Mouse (Mus musculus): Measurements from ENCODE around the gene Hyal2.
"Not testable (repeated sequence)": the region's sequence is repeated elsewhere in the genome, so short reads cannot be mapped to it uniquely, and the experiment has no call there.

Hyal2 gene

DNA sequence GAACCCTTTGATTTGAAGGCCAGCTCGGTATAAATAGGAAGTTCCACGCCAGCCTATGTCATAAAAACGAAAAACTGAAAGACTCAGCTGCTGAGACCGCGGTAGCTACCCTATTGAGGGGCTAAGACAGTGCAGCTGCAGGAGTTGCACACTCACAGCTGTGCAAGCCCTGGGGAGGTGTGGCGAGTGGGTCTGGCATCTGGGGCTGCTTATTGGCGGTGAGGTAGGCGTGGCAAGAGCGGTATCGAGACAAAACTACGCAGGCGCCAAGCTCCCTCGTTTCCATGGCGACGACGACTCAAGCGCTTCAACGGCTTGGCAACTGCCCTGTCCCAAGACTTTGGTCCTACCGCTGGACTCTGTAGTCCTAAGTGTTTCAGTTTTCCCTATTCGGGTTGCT, 20.7 kb upstream of the Hyal2 start, which contains the start of gene Zmynd10:
TSS of gene Zmynd10 (plus strand) at position 273 of the 400 bp plus-strand sequence.
- DNase-seq, result peak; percentile 95

DNA sequence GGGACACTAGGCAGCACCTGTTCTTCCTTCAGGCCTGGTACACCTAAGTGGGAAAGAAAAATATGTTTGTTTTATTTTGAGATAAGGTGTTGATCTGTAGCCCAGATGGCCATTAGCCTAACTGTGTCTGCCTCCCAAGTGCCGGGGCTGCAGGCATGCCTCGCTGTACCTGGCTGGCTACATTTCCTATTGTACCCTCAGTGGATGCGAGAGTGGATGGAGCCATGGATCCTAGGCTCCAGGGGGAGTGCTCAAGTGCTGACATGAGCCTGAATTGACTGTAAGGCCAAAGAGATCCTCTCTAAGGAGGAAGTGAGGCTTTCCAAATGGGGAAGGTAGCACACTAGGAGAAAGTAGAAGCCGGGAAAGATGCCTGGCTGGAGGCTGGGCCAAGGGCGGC, 19.8 kb upstream of the Hyal2 start:
- DNase-seq, result no peak

DNA sequence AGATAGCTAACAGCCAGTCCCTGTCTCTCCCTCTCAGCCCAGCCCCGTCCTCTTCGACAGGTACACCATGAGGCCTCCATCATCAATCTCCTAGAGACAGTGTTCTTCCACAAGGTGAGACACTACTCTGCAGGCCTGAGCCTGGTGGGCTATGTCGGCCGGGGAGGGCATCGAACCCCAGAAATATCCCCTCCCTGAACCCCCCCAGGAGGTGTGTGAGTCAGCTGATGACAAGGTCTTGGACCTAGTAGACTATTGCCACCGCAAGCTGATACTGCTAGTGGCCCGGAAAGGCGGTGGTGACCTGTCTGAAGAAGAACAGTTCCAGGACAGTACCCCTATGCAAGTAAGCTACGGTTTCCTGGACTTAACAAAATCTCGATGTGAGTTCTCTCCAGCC, 18.9 kb upstream of the Hyal2 start:
- no peak for DNase-seq

DNA sequence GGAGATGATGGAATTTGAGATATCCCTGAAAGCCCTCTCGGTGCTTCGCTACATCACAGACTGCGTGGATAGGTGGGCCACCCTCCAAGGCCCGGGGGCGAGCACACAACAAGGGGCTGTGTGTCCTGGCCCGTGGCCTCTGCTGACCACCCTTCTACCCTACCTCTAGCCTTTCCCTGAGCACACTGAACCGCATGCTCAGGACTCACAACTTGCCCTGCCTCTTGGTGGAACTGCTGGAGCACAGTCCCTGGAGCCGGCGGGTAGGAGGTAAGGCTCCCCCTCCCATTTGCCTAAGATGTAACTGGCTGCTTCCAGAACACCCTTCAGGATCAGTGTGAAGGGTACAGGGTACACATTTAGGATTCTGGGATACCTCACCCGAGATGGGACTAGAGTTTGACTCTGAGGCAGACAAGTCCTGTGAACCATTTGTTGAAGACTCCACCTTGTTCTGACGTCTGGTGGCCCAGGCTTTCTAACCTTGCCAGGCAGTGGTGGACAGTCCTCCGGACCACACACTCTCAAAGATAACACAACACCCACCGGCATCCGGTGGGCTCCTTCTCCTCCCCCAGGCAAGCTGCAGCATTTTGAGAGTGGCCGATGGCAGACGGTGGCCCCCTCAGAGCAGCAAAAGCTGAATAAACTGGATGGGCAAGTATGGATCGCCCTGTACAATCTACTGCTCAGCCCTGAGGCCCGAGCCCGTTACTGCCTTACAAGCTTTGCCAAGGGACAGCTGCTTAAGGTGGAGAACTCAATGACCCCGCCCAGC, 18.3 kb upstream of the Hyal2 start:
- DNase-seq, result no peak

DNA sequence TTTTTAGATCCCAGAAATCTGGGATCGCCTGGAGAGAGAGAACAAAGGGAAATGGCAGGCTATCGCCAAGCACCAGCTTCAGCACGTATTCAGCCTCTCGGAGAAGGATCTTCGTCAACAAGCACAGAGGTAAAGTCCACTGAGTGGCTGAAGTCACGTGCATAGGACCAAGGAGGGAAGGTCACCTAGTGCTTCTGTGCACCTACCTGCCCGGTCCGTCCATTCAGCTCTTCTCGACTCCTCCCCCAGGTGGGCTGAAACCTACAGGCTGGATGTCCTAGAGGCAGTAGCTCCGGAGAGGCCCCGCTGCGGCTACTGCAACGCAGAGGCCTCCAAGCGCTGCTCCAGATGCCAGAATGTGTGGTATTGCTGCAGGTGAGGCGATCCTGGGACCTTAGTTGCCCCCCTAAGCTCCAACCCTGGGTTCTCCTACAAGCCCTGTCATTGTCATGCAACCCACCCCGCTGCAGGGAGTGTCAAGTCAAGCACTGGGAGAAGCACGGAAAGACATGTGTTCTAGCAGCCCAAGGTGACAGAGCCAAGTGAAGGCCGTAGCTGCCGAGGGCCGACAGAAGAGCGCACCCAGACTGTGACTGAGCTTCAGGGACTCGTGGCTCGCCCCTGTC, 17.1 kb upstream of the Hyal2 start:
- no peak for DNase-seq

DNA sequence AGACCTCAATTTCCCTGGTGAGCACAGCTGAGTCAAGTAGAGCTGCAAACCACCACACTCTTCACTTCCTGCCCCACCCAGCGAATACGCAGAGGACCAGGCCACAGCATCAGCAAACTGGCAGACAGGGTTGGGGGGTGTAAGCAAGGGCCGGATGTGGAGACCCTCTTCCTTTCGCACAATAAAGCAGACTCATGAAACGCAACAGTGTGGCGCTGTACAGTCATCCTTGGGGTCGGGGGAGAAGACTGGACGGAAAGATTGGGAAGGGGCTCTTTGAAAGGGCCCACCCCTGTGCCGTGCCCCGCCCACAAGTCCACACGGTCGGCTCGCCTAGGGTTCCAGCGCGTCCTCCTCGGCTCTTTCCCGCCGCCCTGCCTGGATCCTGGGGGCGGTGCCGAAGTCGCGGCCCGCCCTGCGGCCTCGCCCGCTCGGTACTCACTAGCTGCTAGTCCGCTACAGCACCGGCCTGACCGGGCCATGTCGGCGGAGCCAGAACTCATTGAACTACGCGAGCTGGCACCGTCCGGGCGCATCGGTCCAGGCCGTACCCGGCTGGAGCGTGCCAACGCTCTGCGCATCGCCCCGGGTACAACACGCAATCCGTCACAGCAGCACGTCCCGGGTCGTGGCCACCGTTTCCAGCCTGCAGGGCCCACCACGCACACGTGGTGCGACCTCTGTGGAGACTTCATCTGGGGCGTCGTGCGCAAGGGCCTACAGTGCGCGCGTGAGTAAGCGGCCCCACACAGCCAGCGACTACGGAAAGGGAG, 16.4 kb upstream of the Hyal2 start, which contains the start of gene Rassf1:
TSS of gene Rassf1 (plus strand) at position 439 of the 773 bp plus-strand sequence.
- peak; percentile 76 for DNase-seq

DNA sequence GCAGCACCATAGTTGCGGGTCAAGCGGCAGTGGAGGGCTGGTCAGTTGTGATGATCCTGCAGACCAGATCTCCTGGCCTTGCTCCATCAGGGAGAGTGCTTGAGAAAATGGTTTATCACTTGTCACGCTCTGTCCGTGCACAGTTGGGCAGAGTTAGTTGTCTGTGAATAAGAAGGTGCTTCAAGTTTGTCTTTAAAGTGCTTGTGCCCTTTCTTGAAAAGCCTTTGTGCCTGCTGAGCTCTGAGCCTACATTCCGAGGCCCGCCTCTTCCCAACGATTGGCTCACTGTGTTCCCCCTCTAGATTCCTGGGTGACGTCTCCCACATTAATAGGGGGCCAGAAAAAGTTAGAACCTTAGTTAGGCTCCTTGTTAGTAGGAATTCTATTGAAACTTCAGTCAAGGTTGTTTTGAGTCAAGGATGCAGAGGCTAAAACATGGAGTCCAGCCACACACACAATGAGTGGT, 15.8 kb upstream of the Hyal2 start:
- no peak for DNase-seq

DNA sequence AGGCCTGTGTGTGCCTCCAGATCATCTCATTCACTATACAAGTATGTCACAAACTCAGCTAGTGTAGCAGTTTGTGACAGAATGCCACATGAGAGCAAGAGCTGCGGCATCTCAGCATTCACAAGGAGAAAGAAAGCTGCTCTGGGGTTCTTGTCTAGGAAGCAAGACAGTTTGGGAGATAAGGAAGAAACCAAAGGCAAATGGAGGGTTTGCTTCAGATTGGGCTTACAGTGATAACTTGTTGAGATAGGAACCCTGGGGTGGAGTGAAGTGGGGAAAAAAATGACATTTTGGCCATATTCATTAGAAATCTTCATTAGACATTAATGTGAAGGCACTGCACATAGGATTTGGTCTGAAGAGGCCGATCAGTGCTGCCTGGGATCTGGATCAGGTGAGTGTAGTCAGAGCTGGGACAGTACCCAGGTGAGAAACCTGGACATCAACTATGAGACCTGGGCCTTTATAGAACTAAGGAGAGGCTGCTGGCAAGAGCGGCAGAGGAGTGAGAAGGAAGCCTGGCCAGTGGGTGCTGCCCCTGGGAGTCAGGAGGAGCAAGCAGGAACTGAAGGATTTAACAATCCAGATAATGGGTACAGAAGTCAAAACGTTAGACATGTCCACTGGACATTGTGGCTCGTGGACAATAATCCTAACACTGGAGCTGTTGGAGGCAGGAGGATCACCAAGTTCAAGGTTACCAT, 14.9 kb upstream of the Hyal2 start:
- DNase-seq, result no peak

DNA sequence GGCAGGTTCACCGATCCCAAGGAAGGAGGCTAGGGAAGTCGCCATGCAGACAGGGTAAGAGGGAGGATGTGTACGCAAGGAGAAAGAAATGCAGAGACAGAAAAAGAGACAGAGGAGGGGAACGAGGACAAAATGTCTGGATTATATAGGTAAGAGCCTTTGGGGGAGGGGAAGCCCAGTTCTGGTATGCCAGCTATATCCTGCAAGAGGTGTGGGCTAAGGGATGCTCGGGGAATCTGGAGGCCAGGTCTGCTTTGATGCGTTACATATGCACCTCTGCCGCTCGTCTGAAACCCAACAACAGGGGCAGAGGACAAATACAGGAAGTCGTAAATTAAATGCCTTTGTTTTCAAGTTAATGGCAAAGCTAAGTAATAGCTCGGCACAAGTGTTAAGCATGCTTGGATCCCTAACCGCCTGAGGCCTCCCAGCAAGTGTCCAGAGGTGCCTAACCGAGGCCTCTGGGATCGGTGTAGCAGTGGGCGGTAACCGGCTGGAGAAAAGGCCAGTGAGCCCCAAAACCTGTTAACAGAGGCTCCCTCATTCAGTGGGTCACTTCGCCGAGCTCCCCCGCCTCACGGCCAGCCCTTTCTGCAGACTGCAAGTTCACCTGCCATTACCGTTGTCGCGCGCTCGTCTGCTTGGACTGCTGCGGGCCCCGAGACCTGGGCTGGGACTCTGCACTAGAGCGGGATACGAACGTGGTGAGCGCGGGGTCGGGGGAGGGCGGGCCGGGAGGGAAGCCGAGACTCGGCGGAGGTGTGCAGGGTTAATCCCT, 14.0 kb upstream of the Hyal2 start:
- DNase-seq, result peak; percentile 73

DNA sequence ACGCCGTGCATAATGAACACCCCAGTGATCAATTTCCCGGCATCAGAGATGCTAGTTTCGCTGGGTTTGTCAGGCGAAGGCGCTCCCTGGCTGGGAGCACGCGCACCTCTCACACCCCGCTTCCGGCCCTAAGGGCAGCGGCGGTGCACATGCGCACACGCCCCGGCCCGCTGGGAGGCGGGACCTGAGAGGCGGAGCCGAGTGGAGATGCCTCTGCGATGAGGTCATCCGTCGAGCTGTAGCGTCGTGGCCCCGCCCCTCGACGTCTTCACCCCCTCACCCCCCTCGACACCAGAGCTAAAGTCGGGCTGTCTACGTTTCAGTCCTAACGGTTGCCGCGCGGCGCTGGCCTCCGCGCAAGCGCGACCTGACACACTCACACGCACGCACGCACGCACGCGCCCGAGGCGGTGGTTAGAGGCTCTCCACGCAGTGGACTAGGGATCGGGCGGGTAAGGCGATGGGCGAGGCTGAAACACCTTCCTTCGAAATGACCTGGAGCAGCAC, 13.4 kb upstream of the Hyal2 start:
- peak; percentile 97 for DNase-seq

DNA sequence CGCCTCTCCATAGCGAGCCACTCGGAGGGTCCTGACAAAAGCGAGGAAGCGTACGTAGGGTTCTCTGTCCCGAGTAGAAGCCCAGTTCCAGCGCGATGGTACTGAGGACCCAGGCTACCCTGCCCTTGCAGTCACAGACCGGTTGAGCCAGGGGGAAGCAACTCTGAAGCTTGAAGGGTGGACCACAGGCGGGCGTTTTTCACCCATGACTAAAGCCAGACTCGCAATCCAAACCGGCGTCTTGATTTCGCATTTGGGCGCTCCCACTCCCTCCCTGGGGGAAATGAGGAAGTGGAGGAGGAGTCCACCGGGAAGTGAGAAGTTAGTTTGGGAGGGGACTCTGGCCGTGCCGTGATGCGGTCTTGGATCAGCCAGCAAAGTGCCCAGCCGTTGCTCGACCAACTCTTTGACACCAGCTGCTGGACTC, 12.7 kb upstream of the Hyal2 start:
- no peak for DNase-seq

DNA sequence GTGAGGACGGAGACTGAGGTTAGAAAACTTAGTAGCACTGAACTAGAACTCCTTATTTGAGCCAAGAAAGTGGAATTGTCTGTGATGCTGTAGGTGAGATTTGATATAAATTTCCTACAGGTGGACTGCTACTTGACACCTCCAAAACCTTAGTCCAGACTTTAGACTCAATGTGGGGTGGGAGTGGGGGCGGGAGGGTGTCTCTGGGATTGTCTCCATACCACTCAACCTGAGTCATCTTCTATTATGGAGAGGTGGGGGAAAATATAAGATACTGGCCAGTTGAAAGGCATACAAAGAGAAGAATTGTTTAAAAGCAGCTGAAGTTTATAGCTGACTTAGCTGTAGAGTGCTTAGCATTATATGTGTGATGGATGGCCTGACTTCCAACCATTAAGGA, 12.0 kb upstream of the Hyal2 start:
- DNase-seq, result no peak

DNA sequence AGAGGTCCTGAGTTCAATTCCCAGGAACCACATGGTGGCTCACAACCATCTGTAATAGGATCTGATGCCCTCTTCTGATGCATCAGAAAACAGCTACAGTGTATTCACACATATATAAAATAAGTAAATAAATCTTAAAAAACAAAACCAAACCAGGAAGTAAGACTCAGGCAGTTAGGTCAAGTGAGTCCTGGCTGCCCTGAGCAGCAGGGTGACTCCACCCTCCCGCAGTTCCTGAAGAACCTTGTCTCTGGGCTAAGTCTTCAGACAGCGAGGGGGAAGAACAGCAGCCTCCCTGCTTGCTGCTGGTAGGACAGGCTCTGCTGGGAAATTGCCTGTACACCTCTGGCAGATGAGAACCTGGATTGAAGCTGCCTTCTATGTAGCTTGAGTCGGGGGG, 11.4 kb upstream of the Hyal2 start:
- DNase-seq, result no peak

DNA sequence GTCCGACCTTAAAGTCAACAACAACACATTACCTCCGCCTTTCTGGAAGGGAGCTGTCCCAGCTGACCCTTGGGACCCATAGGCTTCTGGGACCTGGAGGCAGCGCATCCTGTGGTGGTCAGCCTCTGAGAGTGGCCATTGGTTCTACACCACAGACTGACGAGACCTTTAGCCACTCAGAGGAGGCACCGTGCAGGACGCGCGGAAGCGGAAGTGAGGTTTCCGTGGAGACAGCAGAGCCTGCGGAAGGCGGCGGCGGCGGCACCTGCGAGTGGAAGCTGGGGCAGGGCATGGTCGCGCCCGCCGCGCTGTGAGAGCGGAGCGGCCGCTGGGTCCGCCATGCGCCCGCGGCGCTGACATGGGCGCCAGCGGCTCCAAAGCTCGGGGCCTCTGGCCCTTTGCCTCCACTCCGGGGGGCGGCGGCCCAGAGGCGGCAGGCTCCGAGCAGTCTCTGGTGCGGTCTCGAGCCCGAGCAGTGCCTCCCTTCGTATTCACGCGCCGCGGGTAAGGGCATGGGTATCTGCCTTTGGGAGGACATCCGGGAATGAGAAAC, 4.6 kb upstream of the Hyal2 start, which contains the start of gene Tusc2:
TSS of gene Tusc2 (plus strand) at position 227 of the 553 bp plus-strand sequence.
- DNase-seq, result peak; percentile 94

DNA sequence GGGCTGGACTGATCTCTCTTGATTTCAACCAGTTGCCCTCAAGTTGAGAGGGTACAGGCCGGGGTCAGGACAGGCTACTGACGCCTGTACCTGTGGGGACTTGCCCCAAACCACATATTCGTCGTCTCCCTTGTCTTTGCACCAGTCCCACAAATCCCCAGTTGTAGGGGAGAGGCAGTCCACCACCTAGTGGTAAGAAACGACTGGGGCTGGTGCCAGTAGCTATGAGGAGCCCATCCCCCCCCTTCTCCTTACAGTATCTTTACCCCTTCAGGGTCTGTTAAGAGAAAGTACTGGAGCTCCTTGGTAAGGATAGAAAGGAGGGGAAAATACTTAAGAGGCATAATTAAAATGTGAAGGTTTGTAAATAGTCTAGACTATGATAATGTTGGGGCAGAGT, 2.2 kb upstream of the Hyal2 start:
- not testable (repeated sequence) for DNase-seq

DNA sequence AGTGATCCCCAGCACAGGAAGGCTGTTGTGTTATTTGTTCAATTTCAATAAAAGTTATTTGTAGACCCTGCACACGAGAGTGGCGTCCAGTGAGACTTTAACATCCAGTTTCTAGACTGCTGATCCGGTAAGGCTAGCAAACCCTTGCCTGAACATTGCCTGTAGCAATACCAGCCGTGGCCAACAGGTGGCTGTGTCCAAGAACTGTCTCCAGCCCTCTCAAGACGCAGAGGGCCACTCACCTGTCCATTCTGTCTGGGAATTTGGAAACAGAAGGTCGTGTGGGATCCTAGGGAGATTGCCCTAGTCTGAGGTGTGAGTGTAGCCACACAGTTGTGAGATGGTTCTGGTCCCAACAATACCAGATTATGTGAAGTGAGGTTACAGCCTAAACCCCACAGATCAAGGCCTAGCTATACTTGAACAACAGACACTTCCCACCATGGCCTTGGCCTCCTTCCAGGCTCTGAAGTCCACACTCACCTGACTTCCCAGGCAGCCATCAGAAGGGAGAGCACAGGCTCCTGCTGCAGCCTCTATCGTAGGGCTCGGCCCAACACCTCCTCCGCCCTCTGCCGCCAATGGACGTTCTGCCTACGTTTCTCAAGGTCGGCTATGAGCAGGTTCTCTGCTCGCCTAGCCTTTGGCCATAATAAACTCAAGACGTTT, 1.6 kb upstream of the Hyal2 start:
- peak; percentile 92 for DNase-seq

DNA sequence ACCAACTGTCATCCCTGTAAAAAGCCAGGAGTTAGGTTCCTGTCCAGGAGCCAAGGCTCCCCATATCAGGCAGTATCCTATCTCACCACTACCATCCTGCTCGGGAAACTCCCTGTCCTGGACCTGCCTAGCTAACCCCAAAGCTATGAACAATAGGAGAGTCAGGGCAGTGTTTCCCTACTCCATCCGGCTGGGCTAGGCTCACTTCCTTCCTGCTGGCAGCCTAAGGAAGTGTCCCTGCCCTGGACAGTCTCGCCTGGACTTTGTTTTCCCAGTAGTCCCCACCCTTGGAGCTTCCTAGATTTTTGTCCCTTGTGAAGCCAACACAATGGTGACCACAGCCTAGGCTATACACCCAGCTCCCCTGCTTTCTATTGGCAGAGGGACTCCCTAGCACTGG, 890 bp upstream of the Hyal2 start:
- no peak for DNase-seq

DNA sequence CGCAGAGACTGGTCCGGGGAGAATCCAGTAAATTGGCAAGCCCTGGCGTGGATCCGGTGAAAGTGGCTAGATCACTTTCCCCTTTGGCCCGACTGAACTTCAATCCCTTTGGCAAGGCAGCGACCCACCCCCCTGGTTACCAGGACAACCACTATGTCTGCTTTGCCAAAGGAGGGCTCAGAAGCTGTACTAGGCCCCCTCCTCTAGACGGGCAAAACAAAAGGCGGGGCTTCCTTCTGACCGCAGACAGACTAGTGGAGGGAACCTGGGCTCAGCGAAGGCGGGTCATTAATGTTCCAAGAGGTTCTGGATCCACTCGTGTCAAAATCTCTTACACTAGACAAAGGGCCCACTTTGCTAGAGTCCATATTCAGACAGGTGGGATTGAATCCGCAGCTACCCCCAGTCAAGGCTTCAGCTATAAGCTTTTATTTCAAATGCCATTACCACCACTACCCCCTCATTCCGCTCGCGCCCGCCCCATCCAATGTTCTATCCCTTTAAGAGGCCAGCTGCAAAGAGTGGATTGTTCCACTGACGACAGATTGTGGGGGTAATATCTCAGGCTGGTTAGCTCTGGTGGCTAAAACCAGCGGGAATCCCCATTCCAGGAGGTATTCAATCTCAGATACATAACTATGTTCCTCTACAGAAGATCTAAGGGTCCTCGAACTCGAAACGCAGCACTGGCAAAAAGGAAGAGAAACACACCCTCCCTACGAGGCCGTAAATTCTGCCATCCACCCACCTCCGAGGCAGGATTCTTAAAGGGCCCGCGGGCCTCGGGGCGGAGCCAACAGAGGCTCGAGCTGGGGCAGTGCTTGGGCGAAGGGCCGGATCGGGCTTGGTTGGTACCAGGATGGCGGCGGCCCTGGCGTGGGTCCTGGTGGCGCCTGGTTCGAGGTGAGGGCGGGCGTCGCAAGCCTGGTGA, 851 bp downstream of the Hyal2 start:
- peak; percentile 83 for DNase-seq

DNA sequence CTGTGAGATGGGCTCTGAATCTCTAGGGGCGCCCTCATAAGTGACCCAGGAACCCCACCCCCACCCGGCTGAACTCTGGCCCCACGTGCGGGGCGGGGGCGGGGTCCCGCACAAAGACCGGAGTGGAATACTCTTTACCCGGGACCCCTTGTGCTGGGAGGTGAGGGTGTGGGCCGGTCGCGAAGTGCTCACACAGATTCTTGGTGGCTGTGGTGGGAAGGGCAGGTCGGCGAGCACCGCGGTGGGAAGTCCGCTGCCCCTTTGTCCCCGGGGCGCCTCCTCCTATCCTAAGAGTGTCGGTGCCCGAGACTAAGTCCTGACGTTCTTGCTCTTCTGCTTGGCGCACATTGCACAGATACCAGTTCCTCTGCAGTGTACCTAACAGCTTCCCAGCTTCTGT, 1.5 kb downstream of the Hyal2 start:
- no peak for DNase-seq

DNA sequence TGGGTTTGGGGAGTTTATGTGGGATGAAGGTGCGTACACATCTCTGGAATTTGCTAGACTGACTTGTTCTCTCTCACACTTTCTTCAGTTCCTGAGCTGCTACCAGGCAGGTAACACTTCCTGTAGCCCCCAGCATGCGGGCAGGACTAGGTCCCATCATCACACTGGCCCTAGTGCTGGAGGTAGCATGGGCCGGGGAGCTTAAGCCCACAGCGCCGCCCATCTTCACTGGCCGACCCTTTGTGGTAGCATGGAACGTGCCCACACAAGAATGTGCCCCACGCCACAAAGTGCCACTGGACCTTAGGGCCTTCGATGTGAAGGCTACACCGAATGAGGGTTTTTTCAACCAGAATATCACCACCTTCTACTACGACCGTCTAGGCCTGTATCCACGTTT, 2.3 kb downstream of the Hyal2 start:
- no peak for DNase-seq
